Mouse (Mus musculus) kidney, adult 11 months (tissue): ENCODE measurements around the gene Mien1.

ENCODE experiments used
- DNase-seq: peaks from one replicate; pipeline ENCODE4 v3.0.0; 2022

Gene Mien1

GRCm38 (mm10) chr11:98438331-98439158 lies at the start of gene Mien1:
Gene Mien1 (minus strand): TSS chr11:98438991.
- peak; percentile 94 for DNase-seq

DNA sequence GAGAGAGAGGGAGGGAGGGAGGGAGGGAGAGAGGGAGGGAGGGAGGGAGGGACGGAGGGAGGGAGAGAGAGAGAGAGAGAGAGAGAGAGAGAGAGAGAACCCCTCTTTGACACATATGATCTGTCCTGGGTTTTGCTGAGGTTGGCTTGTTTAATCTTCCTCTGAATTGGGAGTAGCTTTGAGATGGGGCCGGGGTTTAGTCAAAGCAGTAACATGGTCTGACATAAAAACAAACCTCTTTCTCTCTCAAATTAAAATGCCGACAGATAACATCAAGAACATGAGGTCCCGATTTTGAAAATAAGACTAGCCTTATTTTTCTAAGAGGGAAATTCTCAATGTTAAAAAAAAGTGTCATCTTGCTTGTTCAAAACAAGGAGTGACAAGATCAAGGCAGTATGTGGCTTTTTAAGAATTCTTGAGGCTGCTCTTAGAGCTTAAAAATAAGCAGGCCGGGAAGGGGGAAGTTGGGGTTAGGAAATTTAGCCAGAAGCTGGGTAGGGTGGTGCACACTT lies 48.8 kb upstream of the Mien1 start:
- no peak for DNase-seq

- DNase-seq: no peak
These were observed 47.0 kb upstream of the Mien1 start for GRCm38 (mm10) chr11:98485749-98486148.

- no peak for DNase-seq
These were observed 43.3 kb upstream of the Mien1 start for GRCm38 (mm10) chr11:98482067-98482466.

- DNase-seq: no peak
These were observed 42.4 kb upstream of the Mien1 start for GRCm38 (mm10) chr11:98481231-98481630.

- no peak for DNase-seq
These were observed 41.2 kb upstream of the Mien1 start for GRCm38 (mm10) chr11:98479940-98480497.

DNA sequence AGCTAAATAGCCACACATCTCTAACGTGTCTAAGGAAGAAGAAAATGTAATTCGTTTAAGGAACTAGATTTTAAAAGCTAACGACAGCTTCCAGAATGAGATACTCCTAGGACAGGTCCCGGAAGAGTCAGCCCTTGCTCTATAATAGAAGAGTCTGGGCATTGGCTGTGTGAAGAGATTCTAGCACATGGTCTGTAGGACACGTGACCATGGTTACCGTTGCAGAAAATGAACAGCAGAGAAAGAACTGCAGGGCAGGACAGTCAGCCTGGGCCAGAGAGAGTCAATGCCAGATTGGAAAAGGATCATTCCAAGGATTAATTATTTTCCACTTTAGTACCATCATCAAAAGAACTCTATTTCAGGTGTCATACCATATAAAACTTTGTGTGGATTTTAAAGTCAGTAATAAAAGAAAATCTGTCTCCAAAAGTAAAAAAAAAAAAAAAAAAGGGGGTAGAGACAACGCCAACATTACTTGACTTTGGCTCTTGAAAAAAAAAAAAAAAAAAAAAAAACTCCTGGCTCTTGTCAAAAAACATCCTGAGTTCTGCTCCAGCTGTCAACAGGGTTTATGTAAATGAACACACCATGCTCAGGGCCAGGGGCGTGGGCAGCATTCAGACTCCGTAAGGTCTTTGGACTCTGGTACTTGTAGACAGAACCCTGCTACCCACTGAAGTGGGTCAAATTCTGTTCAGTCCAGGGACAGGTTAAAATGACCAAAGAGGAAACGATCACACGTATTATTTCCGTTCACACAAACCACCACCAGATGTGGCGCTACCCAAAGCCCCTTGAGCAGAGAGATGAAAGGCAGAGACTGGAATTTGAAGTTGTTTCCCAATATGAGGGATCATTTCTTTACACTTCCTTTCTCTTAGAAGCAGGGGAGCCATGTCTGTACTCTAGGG lies 40.5 kb upstream of the Mien1 start:
- peak; percentile 20 for DNase-seq

GRCm38 (mm10) chr11:98477011-98477701 lies 38.4 kb upstream of the Mien1 start:
- no peak for DNase-seq

DNA sequence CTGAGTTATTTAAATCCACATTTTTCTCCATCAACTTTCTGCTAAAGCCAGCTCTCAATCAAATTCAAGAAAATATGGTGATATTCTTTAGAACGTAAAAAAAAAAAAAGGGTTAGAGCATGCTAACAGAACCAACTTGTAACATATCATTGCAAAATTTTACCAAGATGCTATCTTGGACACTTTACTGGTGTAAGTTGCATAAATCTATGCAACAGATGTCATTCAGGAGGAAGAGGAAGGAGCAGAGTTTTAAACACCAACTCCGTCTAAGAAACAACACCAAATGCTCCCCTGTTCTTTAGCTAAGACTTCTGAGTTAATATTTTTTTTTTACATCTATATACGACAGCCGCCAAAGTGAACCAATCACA lies 37.6 kb upstream of the Mien1 start:
- no peak for DNase-seq

DNA sequence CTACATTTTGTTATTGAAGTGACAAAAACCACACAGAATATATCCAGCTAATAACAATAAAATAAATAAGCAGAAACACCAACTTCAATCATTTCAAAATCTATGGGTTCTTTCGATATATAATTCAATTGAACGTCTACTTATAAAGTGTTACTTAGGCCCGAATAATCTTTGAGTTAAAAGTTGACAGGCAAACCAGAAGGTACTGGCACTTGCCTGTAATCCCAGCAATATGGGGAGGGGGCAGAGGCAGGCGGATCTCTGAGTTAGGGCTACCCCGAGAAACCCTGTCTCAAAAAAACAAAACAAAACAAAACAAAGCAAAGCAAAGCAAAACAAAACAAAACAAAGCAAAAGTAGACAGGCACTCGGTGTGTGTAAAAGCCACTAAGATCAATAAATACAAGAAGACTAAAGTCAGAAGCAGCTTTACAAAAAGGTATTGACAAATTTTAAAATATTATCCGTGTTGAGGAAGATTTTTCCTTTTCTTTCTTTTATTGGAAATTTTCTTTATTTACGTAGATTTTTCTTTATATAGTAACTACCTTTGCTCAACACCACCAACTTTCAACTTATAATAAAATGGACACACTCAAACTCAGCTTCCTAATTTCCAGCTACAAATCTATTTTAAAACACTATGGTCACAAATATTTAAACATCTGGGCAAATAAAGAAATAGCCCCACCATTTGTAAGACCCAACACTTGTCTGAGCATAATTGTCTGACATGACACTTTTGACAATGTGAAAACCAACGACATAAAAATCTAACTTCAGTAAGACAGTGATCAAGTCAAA lies 37.0 kb upstream of the Mien1 start:
- DNase-seq: no peak

DNA sequence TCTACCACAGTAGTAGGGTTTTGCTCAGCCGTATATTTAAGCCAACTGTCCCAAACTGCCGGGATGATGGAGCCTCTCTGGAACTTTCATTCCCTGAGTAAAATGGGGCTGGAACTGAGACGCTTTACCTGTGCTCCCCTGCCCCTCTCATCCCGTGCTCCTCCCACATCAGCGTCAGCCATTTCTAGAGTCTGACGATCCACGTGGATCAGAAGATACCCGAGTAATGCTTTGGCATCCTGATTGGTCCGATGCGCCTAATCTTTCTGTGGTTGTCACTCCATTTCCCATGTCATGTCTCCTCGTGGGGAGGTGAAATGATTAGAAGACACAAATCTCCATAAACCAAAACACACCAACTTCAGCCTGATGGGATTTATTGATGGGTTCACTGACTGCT lies 36.2 kb upstream of the Mien1 start:
- DNase-seq: no peak

DNA sequence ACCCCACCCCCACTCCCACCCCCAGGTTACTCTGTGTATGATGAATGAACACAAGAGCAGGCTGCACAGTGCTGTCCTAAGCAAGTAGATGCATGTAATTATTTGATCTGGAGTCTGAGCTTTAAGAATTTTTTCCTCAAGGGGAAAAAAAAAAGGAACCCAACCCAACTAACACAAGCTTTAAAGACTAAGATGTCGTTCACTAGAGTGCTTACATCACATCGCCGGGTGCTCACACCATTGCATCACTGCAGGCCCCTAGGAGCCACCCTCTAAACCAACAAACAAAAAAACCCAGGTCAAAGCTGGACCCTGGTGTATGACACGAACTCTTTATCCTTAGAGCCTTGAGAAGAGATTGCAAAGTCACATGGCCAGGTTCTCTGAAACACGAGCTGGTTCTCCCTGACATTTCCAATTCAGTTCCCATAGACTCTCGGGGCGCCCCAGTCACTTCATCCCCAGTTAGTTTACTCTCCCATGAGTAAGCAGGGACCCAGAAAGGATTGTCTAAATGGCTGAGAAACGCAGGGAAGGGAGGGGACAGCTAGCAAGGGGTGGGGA lies 35.2 kb upstream of the Mien1 start:
- DNase-seq: no peak

GRCm38 (mm10) chr11:98472696-98473095 lies 33.9 kb upstream of the Mien1 start:
- DNase-seq: no peak

GRCm38 (mm10) chr11:98470795-98471194 lies 32.0 kb upstream of the Mien1 start:
- DNase-seq: no peak

DNA sequence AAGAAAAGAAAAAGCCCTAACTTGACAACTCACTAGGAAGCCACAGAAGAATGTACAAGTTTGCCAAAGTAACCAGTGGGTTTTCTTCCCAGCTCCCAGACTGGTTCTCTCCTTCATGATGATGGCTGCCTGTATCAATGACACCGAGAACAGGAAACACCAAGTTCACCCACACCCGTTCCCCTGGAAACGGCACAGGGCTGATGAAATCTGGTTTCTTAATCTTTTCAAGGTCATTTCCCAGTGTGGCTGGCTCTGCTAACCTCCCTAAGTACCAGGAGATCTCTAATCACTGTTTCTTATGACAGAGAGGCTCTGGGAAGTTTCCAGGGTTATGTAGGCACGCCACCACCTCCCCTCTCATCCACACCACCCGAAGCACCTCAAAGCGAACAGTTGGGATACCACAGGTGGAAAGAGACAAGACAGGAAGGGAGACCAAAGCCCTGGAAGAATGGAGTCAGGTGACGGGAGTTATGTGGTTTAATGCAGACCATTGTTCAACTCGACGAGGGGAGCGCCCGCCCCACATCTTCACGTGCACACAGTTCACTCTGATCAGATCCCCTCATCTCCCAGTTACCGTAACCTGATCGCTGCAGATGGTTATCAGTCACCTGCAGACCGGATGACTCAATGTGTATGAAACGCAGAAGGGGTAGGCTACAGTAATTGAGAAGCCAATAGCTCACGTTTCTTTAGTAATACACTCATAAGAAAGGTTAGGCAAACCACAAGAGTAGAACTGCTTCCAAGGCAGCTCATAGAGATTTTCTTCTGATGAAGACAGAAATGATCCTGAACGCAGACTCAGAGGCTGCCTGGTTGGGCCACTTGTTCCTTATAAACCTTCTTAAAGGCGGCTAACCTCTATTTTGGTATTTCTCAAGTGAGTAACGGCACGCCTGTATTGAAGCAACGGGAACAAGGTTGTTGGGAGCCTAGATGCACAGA lies 31.2 kb upstream of the Mien1 start:
- no peak for DNase-seq

GRCm38 (mm10) chr11:98464516-98464915 lies 25.7 kb upstream of the Mien1 start:
- no peak for DNase-seq

GRCm38 (mm10) chr11:98463911-98464310 lies 25.1 kb upstream of the Mien1 start:
- DNase-seq: no peak

- DNase-seq: no peak
These were observed 23.5 kb upstream of the Mien1 start for GRCm38 (mm10) chr11:98462255-98462654.

GRCm38 (mm10) chr11:98461109-98461720 lies 22.4 kb upstream of the Mien1 start:
- no peak for DNase-seq

- no peak for DNase-seq
These were observed 21.1 kb upstream of the Mien1 start for GRCm38 (mm10) chr11:98459860-98460259.
